Mouse (Mus musculus) liver, embryonic 13.5 days (tissue): ENCODE measurements around the gene Tubgcp6. TPM values are rescaled to one million over a fixed set of nuclear protein-coding genes. Genes with fewer than 3 reads are reported as not detected.

ENCODE experiments used
- ATAC-seq: fragments of 200-750 bp; cut with Nextera tagmentation; 2 replicates; pipeline ENCODE4 v1.8.0; 2017; ENCODE audit warnings: low read depth, mild to moderate bottlenecking, moderate number of reproducible peaks, moderate library complexity
- DNase-seq: peaks from one replicate; pipeline ENCODE4 v3.0.0; 2022
- H3K27ac ChIP-seq: fragments of 300-500 bp; sonication (generic); 2 replicates; pipeline ENCODE4 v1.5.1; 2015; ENCODE audit warnings: moderate library complexity, mild to moderate bottlenecking, inconsistent platforms
- H3K27me3 ChIP-seq: fragments of 300-500 bp; sonication (generic); 2 replicates; pipeline ENCODE4 v1.6.1; 2015; ENCODE audit warnings: mild to moderate bottlenecking, inconsistent platforms
- H3K36me3 ChIP-seq: fragments of 300-500 bp; sonication (generic); 2 replicates; pipeline ENCODE4 v1.6.1; 2015; ENCODE audit warnings: mild to moderate bottlenecking, inconsistent platforms
- H3K4me1 ChIP-seq: fragments of 300-500 bp; sonication (generic); replicated peaks from 2 replicates; pipeline ENCODE4 v1.6.1; 2015; ENCODE audit warnings: inconsistent platforms
- H3K4me2 ChIP-seq: fragments of 300-500 bp; sonication (generic); 2 replicates; pipeline ENCODE4 v1.6.1; 2015; ENCODE audit warnings: inconsistent platforms, mild to moderate bottlenecking, moderate library complexity
- H3K4me3 ChIP-seq: fragments of 300-500 bp; sonication (generic); replicated peaks from 2 replicates; pipeline ENCODE4 v1.5.1; 2015; ENCODE audit warnings: mild to moderate bottlenecking, inconsistent platforms
- H3K9ac ChIP-seq: fragments of 300-500 bp; sonication (generic); 2 replicates; pipeline ENCODE4 v1.6.1; 2015; ENCODE audit warnings: mild to moderate bottlenecking, inconsistent platforms
- H3K9me3 ChIP-seq: fragments of 300-500 bp; sonication (generic); replicated peaks from 2 replicates; pipeline ENCODE4 v1.6.1; 2016; ENCODE audit warnings: inconsistent platforms
- WGBS: fragments of 180-500 bp; shearing (Covaris S2); methylation state at CpG from one replicate; pipeline ENCODE4 v1.1.7; 2015; ENCODE audit not compliant: insufficient replicate concordance; 5-methylcytosine and 5-hydroxymethylcytosine counted together
- microRNA-seq: library from miRNA; unstranded; fragments of <30 nt; microRNA quantifications from one replicate; pipeline ENCODE4, GENCODE M21; 2016
- polyA plus RNA-seq: library from polyadenylated mRNA; unstranded; fragments of >200 nt; fragmentation: Nextera tagmentation; extraction: Ambion mirVana; gene quantifications from 2 replicates; pipeline ENCODE4 v1.2.1, GENCODE M21; 2015

Gene Tubgcp6
- polyA plus RNA-seq, 1 experiment from 2014 or later = 6.5 TPM

GRCm38 (mm10) chr15:89061761-89062517, 61.0 kb downstream of the Tubgcp6 start:
- no peak overlapping the region for H3K9ac ChIP-seq
- DNase-seq = no peak
- H3K36me3 ChIP-seq = no peaks in the 10 kb centered on the region
- H3K27ac ChIP-seq = no peak overlapping the region
- H3K4me3 ChIP-seq = no peak overlapping the region
- no peak overlapping the region for H3K4me2 ChIP-seq
- WGBS = 54% methylated on average over 6 of the region's 6 CpGs
- no peaks in the 10 kb centered on the region for H3K9me3 ChIP-seq
- H3K27me3 ChIP-seq = peaks cover 98% of the 10 kb centered on the region
- ATAC-seq = no peak
- H3K4me1 ChIP-seq = 0 out of 2 replicates have a peak, but pooled peaks cover 3% of the 10 kb centered on the region

- Histone ChIP-seq H3K9me3 (no peaks in the 10 kb centered on the region), H3K4me2 (no peak overlapping the region), H3K9ac (no peak overlapping the region), H3K27ac (no peak overlapping the region), H3K4me3 (no peak overlapping the region), H3K36me3 (no peaks in the 10 kb centered on the region), H3K4me1 (0 out of 2 replicates have a peak, but pooled peaks cover 3% of the 10 kb centered on the region), H3K27me3 (peaks cover 97% of the 10 kb centered on the region)
- 62% methylated on average over 12 of the region's 12 CpGs for WGBS
- no peak for ATAC-seq
- no peak for DNase-seq
Observed at GRCm38 (mm10) chr15:89060811-89061460, 62.0 kb downstream of the Tubgcp6 start.

GRCm38 (mm10) chr15:89060032-89060681, 62.8 kb downstream of the Tubgcp6 start:
- Histone ChIP-seq H3K4me2 (peak overlapping the region; percentile 66), H3K9me3 (no peaks in the 10 kb centered on the region), H3K4me1 (0 out of 2 replicates have a peak, but pooled peaks cover 3% of the 10 kb centered on the region), H3K27me3 (peaks cover 96% of the 10 kb centered on the region), H3K9ac (no peak overlapping the region), H3K36me3 (no peaks in the 10 kb centered on the region), H3K4me3 (peak overlapping the region; percentile 49), H3K27ac (no peak overlapping the region)
- WGBS = 4% methylated on average over 39 of the region's 48 CpGs
- ATAC-seq (no peak), DNase-seq (no peak)

GRCm38 (mm10) chr15:89059161-89059931, 63.6 kb downstream of the Tubgcp6 start, which contains the start of gene Panx2:
Gene Panx2, plus strand, starts transcription at chr15:89059734.
- 3% methylated on average over 57 of the region's 57 CpGs for WGBS
- 0 out of 2 replicates have a peak, but pooled peaks cover 3% of the 10 kb centered on the region for H3K4me1 ChIP-seq
- H3K9ac ChIP-seq = no peak within 1 kb of the TSS
- no peaks in the 10 kb centered on the region for H3K36me3 ChIP-seq
- H3K4me3 ChIP-seq = peak within 1 kb of the TSS; percentile 49
- H3K9me3 ChIP-seq = no peaks in the 10 kb centered on the region
- H3K27me3 ChIP-seq = peaks cover 97% of the 10 kb centered on the region
- peak within 1 kb of the TSS; percentile 66 for H3K4me2 ChIP-seq
- no peak for ATAC-seq
- no peak within 1 kb of the TSS for H3K27ac ChIP-seq
- no peak for DNase-seq

- Histone ChIP-seq H3K4me1 (0 out of 2 replicates have a peak, but pooled peaks cover 3% of the 10 kb centered on the region), H3K9me3 (no peaks in the 10 kb centered on the region), H3K27ac (no peak overlapping the region), H3K27me3 (peaks cover 91% of the 10 kb centered on the region), H3K36me3 (no peaks in the 10 kb centered on the region), H3K4me2 (no peak overlapping the region), H3K4me3 (no peak overlapping the region), H3K9ac (no peak overlapping the region)
- ATAC-seq (no peak), DNase-seq (no peak)
- 22% methylated on average over 6 of the region's 6 CpGs for WGBS
Observed at GRCm38 (mm10) chr15:89058736-89059135, 64.2 kb downstream of the Tubgcp6 start.

- ATAC-seq (no peak), DNase-seq (no peak)
- Histone ChIP-seq H3K36me3 (no peaks in the 10 kb centered on the region), H3K4me3 (no peak overlapping the region), H3K4me2 (no peak overlapping the region), H3K4me1 (no peaks in the 10 kb centered on the region), H3K9ac (no peak overlapping the region), H3K27me3 (peaks cover 56% of the 10 kb centered on the region), H3K27ac (no peak overlapping the region), H3K9me3 (no peaks in the 10 kb centered on the region)
- 74% methylated on average over 7 of the region's 7 CpGs for WGBS
Observed at GRCm38 (mm10) chr15:89054666-89055065, 68.2 kb downstream of the Tubgcp6 start.

Small RNA genes within 50 kb of the gene (microRNA-seq; reads per million reads assigned to microRNA genes)
- not detected for gene Mir7118

Other genes with a start within 250 kb of the Tubgcp6 start
- gene Ttll8, start 168.7 kb downstream of the Tubgcp6 start, polyA plus RNA-seq = not detected in 2 replicates
- 0.03 TPM in 1 of 2 replicates, not detected in the other for gene Mlc1, start 144.1 kb downstream of the Tubgcp6 start, polyA plus RNA-seq
- not detected in 2 replicates for gene Mov10l1, start 140.2 kb downstream of the Tubgcp6 start, polyA plus RNA-seq
- gene Panx2, start 63.4 kb downstream of the Tubgcp6 start, polyA plus RNA-seq = not detected in 2 replicates
- gene Trabd, start 48.0 kb downstream of the Tubgcp6 start, polyA plus RNA-seq = 16.4 and 16.6 TPM in 2 replicates
- 6.4 and 7.1 TPM in 2 replicates for gene Selenoo, start 34.0 kb downstream of the Tubgcp6 start, polyA plus RNA-seq
- gene Hdac10, start 5.6 kb upstream of the Tubgcp6 start, polyA plus RNA-seq = 10.2 TPM in 2 replicates
- gene Mapk12, start 17.6 kb upstream of the Tubgcp6 start, polyA plus RNA-seq = 1.5 and 1.7 TPM in 2 replicates
- gene Mapk11, start 26.5 kb upstream of the Tubgcp6 start, polyA plus RNA-seq = 0.76 and 0.78 TPM in 2 replicates
- 20.2 and 21.2 TPM in 2 replicates for gene Plxnb2, start 57.7 kb upstream of the Tubgcp6 start, polyA plus RNA-seq
- gene Dennd6b, start 73.4 kb upstream of the Tubgcp6 start, polyA plus RNA-seq = 3.0 and 3.2 TPM in 2 replicates
- gene Ppp6r2, start 88.4 kb upstream of the Tubgcp6 start, polyA plus RNA-seq = 16.2 and 17.1 TPM in 2 replicates
- 18.8 and 21.7 TPM in 2 replicates for gene Sbf1, start 192.2 kb upstream of the Tubgcp6 start, polyA plus RNA-seq
- gene Adm2, start 199.6 kb upstream of the Tubgcp6 start, polyA plus RNA-seq = 1.4 and 2.4 TPM in 2 replicates
- 5.6 and 6.8 TPM in 2 replicates for gene Miox, start 211.3 kb upstream of the Tubgcp6 start, polyA plus RNA-seq
- gene Lmf2, start 232.5 kb upstream of the Tubgcp6 start, polyA plus RNA-seq = 26.1 and 30.2 TPM in 2 replicates
- 114 and 131 TPM in 2 replicates for gene Ncaph2, start 232.6 kb upstream of the Tubgcp6 start, polyA plus RNA-seq